Mouse (Mus musculus) cerebellum, adult 9-11 months (tissue): ENCODE measurements around the gene Tmem102.

ENCODE experiments used
- DNase-seq: peaks from one replicate; pipeline ENCODE4 v3.0.0; 2022

Tmem102 gene

DNA sequence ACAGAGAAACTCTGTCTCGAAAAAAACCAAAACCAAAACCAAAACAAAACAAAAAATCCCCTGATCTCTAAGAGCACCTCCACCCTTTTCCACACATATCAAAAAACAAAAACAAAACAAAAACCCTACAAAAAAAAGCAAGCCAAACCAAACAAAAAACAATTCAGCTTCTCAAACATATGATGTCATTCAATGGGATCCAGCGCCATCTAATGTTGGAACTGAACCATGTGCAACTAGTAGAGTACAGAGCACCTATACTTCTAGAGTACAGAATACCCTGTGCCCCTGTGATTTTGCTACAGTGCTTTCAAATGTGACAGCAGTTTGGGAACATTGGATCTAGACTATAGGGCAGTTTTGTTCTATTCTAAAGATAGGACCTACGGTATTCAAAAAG, 50.7 kb downstream of the Tmem102 start:
- DNase-seq: peak; percentile 57

DNA sequence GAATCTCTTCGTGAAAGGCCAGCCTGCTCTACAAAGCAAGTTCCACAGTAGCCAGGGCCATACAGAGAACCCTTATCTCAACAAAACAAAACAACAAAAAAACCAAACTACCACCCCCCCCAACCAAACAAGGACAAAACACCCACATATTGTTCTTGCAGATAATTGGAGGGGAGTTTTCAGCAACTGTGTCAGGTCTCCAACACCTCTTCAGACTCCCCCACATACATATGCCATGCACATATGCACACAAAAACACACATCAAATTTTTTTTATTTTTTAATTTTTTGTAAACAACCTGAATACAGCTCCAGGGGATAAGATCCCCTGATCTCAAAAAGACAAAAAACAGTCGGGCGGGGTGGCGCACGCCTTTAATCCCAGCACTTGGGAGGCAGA, 51.2 kb downstream of the Tmem102 start:
- no peak for DNase-seq
